ENCODE assay signal across 8 mouse cellular contexts in the genomic region with DNA sequence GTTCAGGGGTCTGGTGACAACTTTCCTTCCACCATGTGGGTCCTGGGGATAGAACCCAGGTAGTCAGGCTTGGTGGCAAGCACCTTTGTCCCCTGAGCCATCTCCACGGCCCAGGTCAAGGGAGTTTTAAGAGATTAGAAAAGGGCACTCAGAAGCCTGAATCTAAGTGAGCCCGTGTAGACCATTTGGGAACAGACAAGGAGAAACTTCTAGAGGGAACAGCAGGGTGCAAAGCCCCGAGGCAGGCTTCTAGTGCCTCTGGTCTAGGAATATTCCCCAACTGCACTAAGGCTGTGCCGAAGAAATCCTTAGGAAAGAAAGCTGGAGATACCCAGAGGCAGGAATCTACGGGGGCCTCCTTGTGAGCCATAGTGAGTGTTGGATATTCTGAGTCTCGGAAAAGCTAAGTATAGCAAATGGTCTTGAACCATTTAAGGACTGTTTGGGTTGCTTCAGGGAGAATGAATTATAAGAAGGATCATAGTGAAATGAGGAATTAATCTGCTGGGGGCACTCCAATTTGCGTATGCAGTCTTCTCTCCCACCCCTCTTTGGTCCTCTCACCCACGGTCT. TPM values are rescaled to one million over a fixed set of nuclear protein-coding genes. Genes with fewer than 3 reads are reported as not detected.
A peak's percentile ranks its signal among the peaks of the same experiment; 100 is the strongest.
DNase-seq lines count a peak whose midpoint lies in the region; ATAC-seq and TF ChIP-seq lines count a peak whose summit lies in the region.

No protein-coding gene starts in this region.

- H3K36me3 ChIP-seq in neural tube, embryonic 11.5 days (ENCODE audit: control insufficient read depth, insufficient read depth, low read length), result no peaks in the 10 kb centered on the region
- no peaks in the 10 kb centered on the region for H3K36me3 ChIP-seq in limb, embryonic 13.5 days
- no peaks in the 10 kb centered on the region for H3K36me3 ChIP-seq in stomach, postnatal 0 days (ENCODE audit: control insufficient read depth, insufficient read depth, low read length)

- peaks cover 59% of the 10 kb centered on the region for H3K27me3 ChIP-seq in neural tube, embryonic 11.5 days (ENCODE audit: control insufficient read depth, insufficient read depth, low read length)
- H3K27me3 ChIP-seq in limb, embryonic 13.5 days, result peaks cover 93% of the 10 kb centered on the region
- peaks cover 7% of the 10 kb centered on the region; the same call in 1 of the 2 replicates for H3K27me3 ChIP-seq in stomach, postnatal 0 days (ENCODE audit: control insufficient read depth, insufficient read depth, low read length)

- no peak for TF ChIP-seq CTCF in stomach, postnatal 0 days (IDR thresholded peaks at IDR 0.05; ENCODE audit: low read depth)

- TF ChIP-seq EP300 in stomach, postnatal 0 days (optimal IDR thresholded peaks at IDR 0.05), result no peak

- ATAC-seq in neural tube, embryonic 11.5 days (ENCODE audit: insufficient read depth, low FRiP score, low TSS enrichment), result no peak
- ATAC-seq in limb, embryonic 13.5 days (ENCODE audit: low FRiP score, low read depth), result no peak
- no peak for ATAC-seq in stomach, postnatal 0 days (ENCODE audit: low FRiP score, low TSS enrichment)
- ATAC-seq in activated CD4-positive, CD25-positive, alpha-beta regulatory T cell, adult 4 months, result no peak

- no peak overlapping the region for H3K27ac ChIP-seq in neural tube, embryonic 11.5 days (ENCODE audit: low read depth, low read length)
- no peak overlapping the region for H3K27ac ChIP-seq in limb, embryonic 13.5 days
- H3K27ac ChIP-seq in stomach, postnatal 0 days (replicated peaks), result no peak overlapping the region

- peaks cover 4% of the 10 kb centered on the region; the same call in 1 of the 2 replicates for H3K4me1 ChIP-seq in neural tube, embryonic 11.5 days (ENCODE audit: control insufficient read depth, insufficient read depth, low read length)
- H3K4me1 ChIP-seq in limb, embryonic 13.5 days, result peaks cover 30% of the 10 kb centered on the region
- peaks cover 2% of the 10 kb centered on the region; the same call in 1 of the 2 replicates for H3K4me1 ChIP-seq in stomach, postnatal 0 days (replicated peaks; ENCODE audit: control insufficient read depth, insufficient read depth)

- no peak overlapping the region for H3K4me3 ChIP-seq in neural tube, embryonic 11.5 days (ENCODE audit: low read depth, low read length)
- peak overlapping the region; percentile 59 for H3K4me3 ChIP-seq in limb, embryonic 13.5 days
- H3K4me3 ChIP-seq in stomach, postnatal 0 days (ENCODE audit: low read depth, low read length), result no peak overlapping the region

- H3K9ac ChIP-seq in neural tube, embryonic 11.5 days (ENCODE audit: low read length), result no peak overlapping the region
- H3K9ac ChIP-seq in limb, embryonic 13.5 days, result peak overlapping the region; percentile 74; the same call in 1 of the 2 replicates
- no peak overlapping the region for H3K9ac ChIP-seq in stomach, postnatal 0 days (ENCODE audit: low read length)

- WGBS in neural tube, embryonic 11.5 days, result 52% methylated on average over 8 of the region's 8 CpGs
- WGBS in limb, embryonic 13.5 days, result 46% methylated on average over 8 of the region's 8 CpGs
- 44% methylated on average over 8 of the region's 8 CpGs for WGBS in stomach, postnatal 0 days

- no peaks in the 10 kb centered on the region for H3K9me3 ChIP-seq in neural tube, embryonic 11.5 days (ENCODE audit: control insufficient read depth, low read length)
- no peaks in the 10 kb centered on the region; the same call in 1 of the 2 replicates for H3K9me3 ChIP-seq in limb, embryonic 13.5 days
- no peaks in the 10 kb centered on the region for H3K9me3 ChIP-seq in stomach, postnatal 0 days (ENCODE audit: control insufficient read depth, low read length)

- DNase-seq in heart, adult 11 months, result peak; percentile 67
- no peak for DNase-seq in heart, adult 8-10 months (ENCODE audit: low spot score)
- no peak for DNase-seq in neural tube, embryonic 11.5 days (ENCODE audit: low spot score)
- DNase-seq in neural tube, embryonic 10.5 days (ENCODE audit: extremely low spot score, low spot score), result no peak
- no peak for DNase-seq in stomach, postnatal 0 days (ENCODE audit: low spot score)
- DNase-seq in spleen, adult 12 weeks (ENCODE audit: low spot score), result no peak

- peak overlapping the region; percentile 95 for H3K4me2 ChIP-seq in neural tube, embryonic 11.5 days (ENCODE audit: low read depth)
- H3K4me2 ChIP-seq in limb, embryonic 13.5 days (replicated peaks), result peak overlapping the region; percentile 84
- peak overlapping the region; percentile 97 for H3K4me2 ChIP-seq in stomach, postnatal 0 days (replicated peaks; ENCODE audit: low read depth)

RNA-seq across cellular contexts. Expression of a gene that starts 0.6 kb away (rescaled TPM):
- total RNA-seq in heart, adult 8-10 months (2022), result 1 to 10 TPM in 1 of 4 experiments, under 1 TPM in 3; 0.31 to 2.7 (median 0.41) TPM
- 1.7 and 2.6 TPM in 2 replicates for polyA plus RNA-seq in neural tube, embryonic 11.5 days (2014; fragmentation: Nextera tagmentation; extraction: Ambion mirVana)
- 15.7 and 19.0 TPM in 2 replicates for polyA plus RNA-seq in limb, embryonic 13.5 days (2015; fragmentation: Nextera tagmentation; extraction: Ambion mirVana)
- polyA plus RNA-seq in stomach, postnatal 0 days (2015; fragmentation: Nextera tagmentation; extraction: Ambion mirVana), result 3.1 and 4.0 TPM in 2 replicates
- polyA plus RNA-seq in activated CD4-positive, CD25-positive, alpha-beta regulatory T cell, adult 4 months (2017; shearing (Covaris generic)), result not detected

RNA-seq across cellular contexts. Expression of a gene that starts 13.0 kb away (rescaled TPM):
- 10 to 100 TPM; 21.0 to 24.4 (median 23.6) TPM for total RNA-seq in heart, adult 8-10 months (2022)
- polyA plus RNA-seq in neural tube, embryonic 11.5 days (2014; fragmentation: Nextera tagmentation; extraction: Ambion mirVana), result 9.7 and 10.2 TPM in 2 replicates
- polyA plus RNA-seq in limb, embryonic 13.5 days (2015; fragmentation: Nextera tagmentation; extraction: Ambion mirVana), result 20.6 and 21.2 TPM in 2 replicates
- 7.0 and 7.2 TPM in 2 replicates for polyA plus RNA-seq in stomach, postnatal 0 days (2015; fragmentation: Nextera tagmentation; extraction: Ambion mirVana)
- 1 to 10 TPM; 4.3 to 5.2 TPM for polyA plus RNA-seq in activated CD4-positive, CD25-positive, alpha-beta regulatory T cell, adult 4 months (2017; shearing (Covaris generic))

RNA-seq across cellular contexts. Expression of a gene that starts 30.6 kb away (rescaled TPM):
- 100 to 1,000 TPM in 2 of 4 experiments, 10 to 100 TPM in 2; 98.1 to 109 (median 103) TPM for total RNA-seq in heart, adult 8-10 months (2022)
- 110 and 118 TPM in 2 replicates for polyA plus RNA-seq in neural tube, embryonic 11.5 days (2014; fragmentation: Nextera tagmentation; extraction: Ambion mirVana)
- 128 and 133 TPM in 2 replicates for polyA plus RNA-seq in limb, embryonic 13.5 days (2015; fragmentation: Nextera tagmentation; extraction: Ambion mirVana)
- polyA plus RNA-seq in stomach, postnatal 0 days (2015; fragmentation: Nextera tagmentation; extraction: Ambion mirVana), result 114 and 121 TPM in 2 replicates
- 10 to 100 TPM; 45.9 to 51.2 TPM for polyA plus RNA-seq in activated CD4-positive, CD25-positive, alpha-beta regulatory T cell, adult 4 months (2017; shearing (Covaris generic))

RNA-seq across cellular contexts. Expression of a gene that starts 43.6 kb away (rescaled TPM):
- 10 to 100 TPM; 24.7 to 27.7 (median 25.1) TPM for total RNA-seq in heart, adult 8-10 months (2022)
- polyA plus RNA-seq in neural tube, embryonic 11.5 days (2014; fragmentation: Nextera tagmentation; extraction: Ambion mirVana), result 130 and 132 TPM in 2 replicates
- polyA plus RNA-seq in limb, embryonic 13.5 days (2015; fragmentation: Nextera tagmentation; extraction: Ambion mirVana), result 183 and 190 TPM in 2 replicates
- 72.5 and 77.4 TPM in 2 replicates for polyA plus RNA-seq in stomach, postnatal 0 days (2015; fragmentation: Nextera tagmentation; extraction: Ambion mirVana)
- 10 to 100 TPM; 41.5 to 48.1 TPM for polyA plus RNA-seq in activated CD4-positive, CD25-positive, alpha-beta regulatory T cell, adult 4 months (2017; shearing (Covaris generic))

RNA-seq across cellular contexts. Expression of a gene that starts 53.6 kb away (rescaled TPM):
- 1 to 10 TPM; 1.5 to 2.6 (median 2.2) TPM for total RNA-seq in heart, adult 8-10 months (2022)
- polyA plus RNA-seq in neural tube, embryonic 11.5 days (2014; fragmentation: Nextera tagmentation; extraction: Ambion mirVana), result 10.9 and 11.7 TPM in 2 replicates
- polyA plus RNA-seq in limb, embryonic 13.5 days (2015; fragmentation: Nextera tagmentation; extraction: Ambion mirVana), result 16.5 and 19.2 TPM in 2 replicates
- polyA plus RNA-seq in stomach, postnatal 0 days (2015; fragmentation: Nextera tagmentation; extraction: Ambion mirVana), result 2.5 and 2.6 TPM in 2 replicates
- 1 to 10 TPM; 8.1 to 9.7 TPM for polyA plus RNA-seq in activated CD4-positive, CD25-positive, alpha-beta regulatory T cell, adult 4 months (2017; shearing (Covaris generic))
